Mouse (Mus musculus) CH12.LX (cell line): ENCODE measurements around the gene Wasl. TPM values are rescaled to one million over a fixed set of nuclear protein-coding genes. Genes with fewer than 3 reads are reported as not detected.

ENCODE experiments used
- DNase-seq: peaks from one replicate; pipeline ENCODE4 v3.0.0-alpha.2; 2013; ENCODE audit errors: extremely low read depth
- H3K27ac ChIP-seq: 2 replicates; pipeline ENCODE4 v1.5.1; 2012; ENCODE audit warnings: low read depth, mild to moderate bottlenecking, control low read depth, moderate library complexity; ENCODE audit not compliant: insufficient read depth
- H3K27me3 ChIP-seq: replicated peaks from 2 replicates; pipeline ENCODE3; 2012; ENCODE audit warnings: inconsistent platforms
- H3K36me3 ChIP-seq, 2 experiments: replicated peaks in 1 of 2; 2 replicates each; pipeline versions ENCODE3 to v1.6.1; 2012; ENCODE audit warnings: inconsistent platforms in 1 of 2, low read length in 1 of 2, mild to moderate bottlenecking in 1 of 2, mixed read lengths in 1 of 2, moderate library complexity in 1 of 2; ENCODE audit not compliant: control insufficient read depth in 1 of 2, insufficient read depth in 1 of 2
- H3K4me1 ChIP-seq, 2 experiments: 2 replicates each; pipeline ENCODE4 v1.6.1; 2012; ENCODE audit warnings: inconsistent platforms in 1 of 2, moderate library complexity in 1 of 2; ENCODE audit not compliant: insufficient read depth in 2 of 2, control insufficient read depth in 1 of 2
- H3K4me2 ChIP-seq: 2 replicates; pipeline ENCODE4 v1.6.1; 2012; ENCODE audit warnings: low read depth, mild to moderate bottlenecking, control low read depth; ENCODE audit not compliant: poor library complexity, insufficient read depth, severe bottlenecking
- H3K4me3 ChIP-seq, 3 experiments: fragments of 150-350 bp in 1 of 3; sonication (generic) in 1 of 3; replicated peaks in 1 of 3; 2 replicates each; pipeline versions ENCODE3 to v1.5.1; 2011 to 2012; ENCODE audit warnings: low read depth in 2 of 3, low read length in 2 of 3, mild to moderate bottlenecking in 2 of 3, moderate library complexity in 2 of 3, control low read depth in 1 of 3, improper control_type of control experiment in 1 of 3, inconsistent platforms in 1 of 3, mixed read lengths in 1 of 3; ENCODE audit not compliant: poor library complexity in 1 of 3
- H3K79me2 ChIP-seq: replicated peaks from 2 replicates; pipeline ENCODE4 v1.6.1; 2012; ENCODE audit warnings: mild to moderate bottlenecking, moderate library complexity; ENCODE audit not compliant: control insufficient read depth, poor library complexity, insufficient read depth, severe bottlenecking; ENCODE audit errors: extremely low read depth
- H3K9ac ChIP-seq: 2 replicates; pipeline ENCODE4 v1.6.1; 2012; ENCODE audit warnings: low read depth, mild to moderate bottlenecking, control low read depth, moderate library complexity; ENCODE audit not compliant: insufficient read depth
- H3K9me3 ChIP-seq: replicated peaks from 2 replicates; pipeline ENCODE3; 2012; ENCODE audit warnings: low read length, inconsistent platforms, mixed read lengths
- ETS1 ChIP-seq: conservative IDR thresholded peaks from 2 replicates; pipeline ENCODE4 v1.6.1; 2012; ENCODE audit warnings: low read depth, mild to moderate bottlenecking, inconsistent platforms, low read length, improper control_type of control experiment, moderate library complexity
- GABPA ChIP-seq: IDR thresholded peaks from 2 replicates; pipeline ENCODE4 v1.6.1; 2012; ENCODE audit warnings: low read depth, low read length, improper control_type of control experiment, inconsistent platforms; ENCODE audit not compliant: insufficient replicate concordance
- HCFC1 ChIP-seq: IDR thresholded peaks from 2 replicates; pipeline ENCODE4 v1.6.1; 2012; ENCODE audit warnings: low read depth, mild to moderate bottlenecking, inconsistent platforms, low read length, improper control_type of control experiment
- JUN ChIP-seq: IDR thresholded peaks from 2 replicates; pipeline ENCODE4 v1.6.1; 2011; ENCODE audit warnings: low read depth, mild to moderate bottlenecking, low read length, improper control_type of control experiment, moderate library complexity; ENCODE audit not compliant: insufficient read depth
- KAT2A ChIP-seq: IDR thresholded peaks from 2 replicates; pipeline ENCODE4 v1.6.1; 2012; ENCODE audit warnings: low read length, improper control_type of control experiment, inconsistent platforms; ENCODE audit not compliant: insufficient replicate concordance
- MYC ChIP-seq: IDR thresholded peaks from 2 replicates; pipeline ENCODE4 v1.6.1; 2011; ENCODE audit warnings: low read depth, mild to moderate bottlenecking, improper control_type of control experiment, low read length
- NRF1 ChIP-seq: IDR thresholded peaks from 2 replicates; pipeline ENCODE4 v1.6.1; 2014; ENCODE audit warnings: low read depth, mild to moderate bottlenecking, inconsistent platforms, low read length, improper control_type of control experiment, moderate library complexity
- POLR2A ChIP-seq: IDR thresholded peaks from 2 replicates; pipeline ENCODE4 v1.6.1; 2011; ENCODE audit warnings: low read depth, mild to moderate bottlenecking, improper control_type of control experiment, low read length
- POLR2AphosphoS2 ChIP-seq: IDR thresholded peaks from 2 replicates; pipeline ENCODE4 v1.6.1; 2011; ENCODE audit warnings: low read depth, low read length, improper control_type of control experiment
- RAD21 ChIP-seq: IDR thresholded peaks from 2 replicates; pipeline ENCODE4 v1.6.1; 2011; ENCODE audit warnings: low read depth, mild to moderate bottlenecking, low read length, improper control_type of control experiment, moderate library complexity
- SMC3 ChIP-seq: IDR thresholded peaks from 2 replicates; pipeline ENCODE4 v1.6.1; 2011; ENCODE audit warnings: low read depth, low read length, improper control_type of control experiment
- USF1 ChIP-seq: IDR thresholded peaks from 2 replicates; pipeline ENCODE4 v1.6.1; 2014; ENCODE audit warnings: low read depth, mild to moderate bottlenecking, inconsistent platforms, low read length, improper control_type of control experiment
- USF2 ChIP-seq: conservative IDR thresholded peaks from 2 replicates; pipeline ENCODE4 v1.6.1; 2011; ENCODE audit warnings: low read depth, low read length, improper control_type of control experiment
- ZKSCAN1 ChIP-seq: IDR thresholded peaks from 2 replicates; pipeline ENCODE4 v1.6.1; 2012; ENCODE audit warnings: low read depth, inconsistent platforms, low read length, improper control_type of control experiment, borderline replicate concordance
- dilution Hi-C: fragments of 300-500 bp; cut with MboI; formaldehyde crosslinking; loops from 2 replicates; pipeline ENCODE4 v1.14.3; 2020; ENCODE audit warnings: low sequenced_read_pairs; ENCODE audit not compliant: extremely low pct_unique_long_range_greater_than_20kb, extremely low pct_ligation_motif_present
- in situ Hi-C: fragments of 300-500 bp; cut with MboI; formaldehyde crosslinking; loops from 3 replicates; pipeline ENCODE4 v1.14.3; 2019; ENCODE audit warnings: low sequenced_read_pairs, low pct_ligation_motif_present, low pct_unique_long_range_greater_than_20kb, mixed read lengths
- polyA plus RNA-seq: library from polyadenylated mRNA; unstranded; fragments of >175 nt; gene quantifications from 2 replicates; pipeline ENCODE4 v1.2.1, GENCODE M21; 2012; ENCODE audit warnings: low read depth; ENCODE audit not compliant: insufficient read length
- total RNA-seq, 2 experiments: library from RNA; depleted of rRNA; stranded (reverse); fragments of 300-350 nt in 1 of 2; fragments of >200 nt in 1 of 2; gene quantifications; 2 replicates each; pipeline ENCODE4 v1.2.3; 2012 to 2014

The Wasl gene
- total and polyA plus RNA-seq, 3 experiments: 3.9 to 8.4 (median 7.6) TPM

DNA sequence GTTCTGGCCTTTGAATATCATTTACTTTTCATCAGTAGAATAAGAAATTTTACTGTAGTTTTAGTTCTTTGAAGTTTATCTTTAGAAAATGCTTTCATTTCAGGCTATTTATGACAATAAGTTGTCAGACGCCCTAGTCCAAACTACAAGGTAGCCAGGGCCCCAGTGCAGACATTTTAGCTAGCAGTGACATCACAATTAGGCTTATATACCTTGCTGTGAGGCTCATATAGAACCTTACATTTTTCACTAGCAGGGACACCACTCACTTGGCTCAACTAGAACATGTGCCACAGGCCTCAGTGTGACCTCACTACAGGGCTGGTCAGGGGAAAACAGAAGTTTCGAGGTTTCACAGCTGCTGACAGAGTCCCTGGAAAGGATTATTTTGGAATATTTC lies 42.7 kb upstream of the Wasl start:
- H3K4me3 ChIP-seq: no peak overlapping the region
- DNase-seq: no peak
- in situ Hi-C loops (no loop called here), dilution Hi-C loops (no loop called here)
- no peaks in the 10 kb centered on the region for H3K36me3 ChIP-seq
- no peaks in the 10 kb centered on the region for H3K79me2 ChIP-seq
- no peak overlapping the region for H3K4me2 ChIP-seq
- H3K4me1 ChIP-seq: 0 out of 4 replicates have a peak, but pooled peaks cover 0 to 2% of the 10 kb centered on the region in 2 experiments
- no peak overlapping the region for H3K27ac ChIP-seq
- no peak overlapping the region for H3K9ac ChIP-seq
- H3K27me3 ChIP-seq: no peaks in the 10 kb centered on the region
- no peaks in the 10 kb centered on the region for H3K9me3 ChIP-seq
- TF ChIP-seq POLR2AphosphoS2 (no peak), MYC (no peak), SMC3 (no peak), GABPA (no peak), USF2 (no peak), HCFC1 (no peak), POLR2A (no peak)

GRCm38 (mm10) chr6:24707090-24707489 lies 42.3 kb upstream of the Wasl start:
- no peak for DNase-seq
- TF ChIP-seq ETS1 (no peak), USF1 (no peak), NRF1 (no peak)
- H3K4me2 ChIP-seq: no peak overlapping the region
- H3K27me3 ChIP-seq: no peaks in the 10 kb centered on the region
- no peaks in the 10 kb centered on the region for H3K79me2 ChIP-seq
- H3K36me3 ChIP-seq: no peaks in the 10 kb centered on the region
- no peaks in the 10 kb centered on the region for H3K9me3 ChIP-seq
- 0 out of 4 replicates have a peak, but pooled peaks cover 0 to 2% of the 10 kb centered on the region in 2 experiments for H3K4me1 ChIP-seq
- dilution Hi-C loops (no loop called here), in situ Hi-C loops (no loop called here)
- no peak overlapping the region for H3K27ac ChIP-seq
- no peak overlapping the region for H3K9ac ChIP-seq
- no peak overlapping the region for H3K4me3 ChIP-seq

DNA sequence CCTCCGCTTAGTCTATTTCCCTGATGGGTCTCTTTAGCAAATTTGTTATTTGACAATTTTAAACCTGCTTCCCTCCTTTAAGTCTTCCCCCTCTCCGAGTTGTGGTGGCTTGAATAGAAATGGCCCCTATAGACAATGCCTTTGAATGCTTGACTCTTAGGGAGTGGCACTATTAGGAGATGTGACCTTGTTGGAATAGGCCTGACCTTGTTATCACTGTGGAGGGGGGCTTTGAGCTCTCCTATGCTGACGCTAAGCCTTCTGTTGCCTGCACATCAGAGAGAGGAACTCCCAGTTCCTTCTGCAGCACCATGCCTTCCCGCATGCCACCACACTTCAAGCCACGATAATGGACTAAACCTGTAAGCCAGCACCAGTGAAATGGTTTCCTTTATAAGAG lies 32.4 kb upstream of the Wasl start:
- dilution Hi-C loops: no loop called here
- no peaks in the 10 kb centered on the region for H3K79me2 ChIP-seq
- in situ Hi-C loops: no loop called here
- H3K9me3 ChIP-seq: no peaks in the 10 kb centered on the region
- H3K4me2 ChIP-seq: no peak overlapping the region
- TF ChIP-seq SMC3: no peak
- TF ChIP-seq KAT2A: no peak
- no peak for TF ChIP-seq USF1
- TF ChIP-seq RAD21: no peak
- TF ChIP-seq ZKSCAN1: no peak
- TF ChIP-seq JUN: no peak
- TF ChIP-seq, all 38 proteins: peak for 0
- H3K4me3 ChIP-seq: no peak overlapping the region
- no peaks in the 10 kb centered on the region for H3K36me3 ChIP-seq
- peaks cover 2% of the 10 kb centered on the region in 2 experiments; a peak in 2 of 4 replicates for H3K4me1 ChIP-seq
- H3K27me3 ChIP-seq: no peaks in the 10 kb centered on the region
- no peak overlapping the region for H3K9ac ChIP-seq
- no peak overlapping the region for H3K27ac ChIP-seq
- no peak for DNase-seq
